Mouse (Mus musculus): ENCODE data around the gene Mettl6. TPM values are rescaled to one million over a fixed set of nuclear protein-coding genes. Genes with fewer than 3 reads are reported as not detected.

Gene Mettl6
- 56.6 and 56.7 TPM in 2 replicates for polyA plus RNA-seq (2015; fragmentation: Nextera tagmentation; extraction: Ambion mirVana)

GRCm38 (mm10) chr14:31494975-31495455 lies at the start of gene Mettl6:
Gene Mettl6 (minus strand): TSS chr14:31495040.
- Histone ChIP-seq H3K36me3 (peaks cover 21% of the 10 kb centered on the region), H3K27ac (peak within 1 kb of the TSS; percentile 92), H3K4me3 (replicated peaks) (peak within 1 kb of the TSS; percentile 93), H3K4me2 (peak within 1 kb of the TSS; percentile 81), H3K9ac (peak within 1 kb of the TSS; percentile 88), H3K4me1 (peaks cover 16% of the 10 kb centered on the region), H3K27me3 (replicated peaks) (no peaks in the 10 kb centered on the region), H3K9me3 (no peaks in the 10 kb centered on the region)
- peak; percentile 92 for ATAC-seq (ENCODE audit: insufficient read depth, low FRiP score, low read depth)
- WGBS, result 0% methylated on average over 49 of the region's 49 CpGs

GRCm38 (mm10) chr14:31543885-31544442 lies 49.1 kb upstream of the Mettl6 start:
- H3K9ac ChIP-seq, result no peak overlapping the region
- ATAC-seq (ENCODE audit: insufficient read depth, low FRiP score, low read depth), result peak; percentile 69

GRCm38 (mm10) chr14:31537298-31537697 lies 42.5 kb upstream of the Mettl6 start:
- H3K4me2 ChIP-seq, result no peak overlapping the region
- H3K36me3 ChIP-seq, result no peaks in the 10 kb centered on the region
- no peak overlapping the region for H3K9ac ChIP-seq
- H3K27ac ChIP-seq, result no peak overlapping the region
- H3K9me3 ChIP-seq, result no peaks in the 10 kb centered on the region
- no peaks in the 10 kb centered on the region for H3K27me3 ChIP-seq (replicated peaks)
- no peak overlapping the region for H3K4me3 ChIP-seq (replicated peaks)
- 76% methylated on average over 6 of the region's 6 CpGs for WGBS
- ATAC-seq (ENCODE audit: insufficient read depth, low FRiP score, low read depth), result no peak
- H3K4me1 ChIP-seq, result no peaks in the 10 kb centered on the region

More at GRCm38 (mm10) chr14:31543885-31544442, 49.1 kb upstream of the Mettl6 start:
- Histone ChIP-seq H3K27ac (peak overlapping the region; percentile 59), H3K4me3 (replicated peaks) (no peak overlapping the region), H3K4me2 (no peak overlapping the region), H3K27me3 (replicated peaks) (no peaks in the 10 kb centered on the region), H3K36me3 (no peaks in the 10 kb centered on the region), H3K4me1 (peaks cover 8% of the 10 kb centered on the region; the same call in 1 of the 2 replicates), H3K9me3 (no peaks in the 10 kb centered on the region)
- 57% methylated on average over 11 of the region's 11 CpGs for WGBS

- Histone ChIP-seq H3K36me3 (no peaks in the 10 kb centered on the region), H3K27ac (no peak overlapping the region), H3K4me2 (no peak overlapping the region), H3K27me3 (replicated peaks) (no peaks in the 10 kb centered on the region), H3K4me1 (no peaks in the 10 kb centered on the region), H3K9me3 (no peaks in the 10 kb centered on the region), H3K4me3 (replicated peaks) (no peak overlapping the region), H3K9ac (no peak overlapping the region)
- 61% methylated on average over 3 of the region's 3 CpGs for WGBS
- ATAC-seq (ENCODE audit: insufficient read depth, low FRiP score, low read depth), result no peak
Observed at GRCm38 (mm10) chr14:31532656-31533055, 37.8 kb upstream of the Mettl6 start.

- no peaks in the 10 kb centered on the region for H3K9me3 ChIP-seq
- H3K9ac ChIP-seq, result no peak overlapping the region
- H3K27ac ChIP-seq, result peak overlapping the region; percentile 44; the same call in 1 of the 2 replicates
- H3K4me2 ChIP-seq, result no peak overlapping the region
- WGBS, result 54% methylated on average over 12 of the region's 12 CpGs
- H3K4me1 ChIP-seq, result no peaks in the 10 kb centered on the region
- no peaks in the 10 kb centered on the region for H3K36me3 ChIP-seq
- H3K4me3 ChIP-seq (replicated peaks), result no peak overlapping the region
- H3K27me3 ChIP-seq (replicated peaks), result no peaks in the 10 kb centered on the region
- no peak for ATAC-seq (ENCODE audit: insufficient read depth, low FRiP score, low read depth)
Observed at GRCm38 (mm10) chr14:31531506-31532148, 36.8 kb upstream of the Mettl6 start.

GRCm38 (mm10) chr14:31530847-31531246 lies 36.0 kb upstream of the Mettl6 start:
- no peaks in the 10 kb centered on the region for H3K9me3 ChIP-seq
- H3K27ac ChIP-seq, result peak overlapping the region; percentile 44; the same call in 1 of the 2 replicates
- H3K36me3 ChIP-seq, result no peaks in the 10 kb centered on the region
- H3K4me1 ChIP-seq, result no peaks in the 10 kb centered on the region
- 75% methylated on average over 4 of the region's 4 CpGs for WGBS
- H3K9ac ChIP-seq, result no peak overlapping the region
- no peak overlapping the region for H3K4me2 ChIP-seq
- no peak overlapping the region for H3K4me3 ChIP-seq (replicated peaks)
- no peak for ATAC-seq (ENCODE audit: insufficient read depth, low FRiP score, low read depth)
- no peaks in the 10 kb centered on the region for H3K27me3 ChIP-seq (replicated peaks)

- H3K4me2 ChIP-seq, result no peak overlapping the region
- 71% methylated on average over 7 of the region's 7 CpGs for WGBS
- H3K27ac ChIP-seq, result no peak overlapping the region
- no peak overlapping the region for H3K9ac ChIP-seq
- no peaks in the 10 kb centered on the region for H3K27me3 ChIP-seq (replicated peaks)
- H3K4me1 ChIP-seq, result no peaks in the 10 kb centered on the region
- no peaks in the 10 kb centered on the region for H3K9me3 ChIP-seq
- H3K4me3 ChIP-seq (replicated peaks), result no peak overlapping the region
- H3K36me3 ChIP-seq, result no peaks in the 10 kb centered on the region
- no peak for ATAC-seq (ENCODE audit: insufficient read depth, low FRiP score, low read depth)
Observed at GRCm38 (mm10) chr14:31525040-31525810, 30.4 kb upstream of the Mettl6 start.

- Histone ChIP-seq H3K9ac (no peak overlapping the region), H3K36me3 (no peaks in the 10 kb centered on the region), H3K4me2 (no peak overlapping the region), H3K27ac (no peak overlapping the region), H3K9me3 (no peaks in the 10 kb centered on the region), H3K27me3 (replicated peaks) (no peaks in the 10 kb centered on the region), H3K4me1 (peaks cover 6% of the 10 kb centered on the region; the same call in 1 of the 2 replicates), H3K4me3 (replicated peaks) (no peak overlapping the region)
- ATAC-seq (ENCODE audit: insufficient read depth, low FRiP score, low read depth), result no peak
- WGBS, result 45% methylated on average over 2 of the region's 2 CpGs
Observed at GRCm38 (mm10) chr14:31521318-31521717, 26.5 kb upstream of the Mettl6 start.

GRCm38 (mm10) chr14:31519165-31519564 lies 24.3 kb upstream of the Mettl6 start:
- H3K36me3 ChIP-seq, result no peaks in the 10 kb centered on the region
- peak; percentile 65; the same call in 1 of the 2 replicates for ATAC-seq (ENCODE audit: insufficient read depth, low FRiP score, low read depth)
- H3K4me3 ChIP-seq (replicated peaks), result no peak overlapping the region
- H3K9me3 ChIP-seq, result no peaks in the 10 kb centered on the region
- H3K4me1 ChIP-seq, result peaks cover 6% of the 10 kb centered on the region; the same call in 1 of the 2 replicates
- WGBS, result 27% methylated on average over 3 of the region's 3 CpGs
- H3K27me3 ChIP-seq (replicated peaks), result no peaks in the 10 kb centered on the region
- no peak overlapping the region for H3K9ac ChIP-seq
- peak overlapping the region; percentile 28 for H3K4me2 ChIP-seq
- no peak overlapping the region for H3K27ac ChIP-seq

GRCm38 (mm10) chr14:31515895-31516294 lies 21.1 kb upstream of the Mettl6 start:
- peaks cover 6% of the 10 kb centered on the region; the same call in 1 of the 2 replicates for H3K4me1 ChIP-seq
- H3K9me3 ChIP-seq, result no peaks in the 10 kb centered on the region
- no peaks in the 10 kb centered on the region for H3K36me3 ChIP-seq
- no peak for ATAC-seq (ENCODE audit: insufficient read depth, low FRiP score, low read depth)
- no peak overlapping the region for H3K9ac ChIP-seq
- no peak overlapping the region for H3K27ac ChIP-seq
- H3K27me3 ChIP-seq (replicated peaks), result no peaks in the 10 kb centered on the region
- no peak overlapping the region for H3K4me3 ChIP-seq (replicated peaks)
- 90% methylated on average over 2 of the region's 2 CpGs for WGBS
- H3K4me2 ChIP-seq, result no peak overlapping the region

GRCm38 (mm10) chr14:31510322-31510721 lies 15.5 kb upstream of the Mettl6 start:
- no peak overlapping the region for H3K9ac ChIP-seq
- no peak for ATAC-seq (ENCODE audit: insufficient read depth, low FRiP score, low read depth)
- 87% methylated on average over 3 of the region's 3 CpGs for WGBS
- no peak overlapping the region for H3K4me3 ChIP-seq (replicated peaks)
- H3K27me3 ChIP-seq (replicated peaks), result no peaks in the 10 kb centered on the region
- H3K4me1 ChIP-seq, result no peaks in the 10 kb centered on the region
- H3K4me2 ChIP-seq, result no peak overlapping the region
- peaks cover 36% of the 10 kb centered on the region for H3K36me3 ChIP-seq
- no peak overlapping the region for H3K27ac ChIP-seq
- no peaks in the 10 kb centered on the region for H3K9me3 ChIP-seq

- Histone ChIP-seq H3K27me3 (replicated peaks) (no peaks in the 10 kb centered on the region), H3K9ac (no peak overlapping the region), H3K4me3 (replicated peaks) (no peak overlapping the region), H3K4me2 (no peak overlapping the region), H3K9me3 (no peaks in the 10 kb centered on the region), H3K27ac (no peak overlapping the region), H3K36me3 (peaks cover 40% of the 10 kb centered on the region), H3K4me1 (no peaks in the 10 kb centered on the region)
- ATAC-seq (ENCODE audit: insufficient read depth, low FRiP score, low read depth), result no peak
- WGBS, result 93% methylated on average over 2 of the region's 2 CpGs
Observed at GRCm38 (mm10) chr14:31509911-31510310, 15.1 kb upstream of the Mettl6 start.
